Mouse (Mus musculus): ENCODE measurements around the gene Arhgap15. TPM values are rescaled to one million over a fixed set of nuclear protein-coding genes. Genes with fewer than 3 reads are reported as not detected.

Gene Arhgap15
- total and polyA plus RNA-seq, 3 experiments: 0.89 to 56.4 (median 39.8) TPM

DNA sequence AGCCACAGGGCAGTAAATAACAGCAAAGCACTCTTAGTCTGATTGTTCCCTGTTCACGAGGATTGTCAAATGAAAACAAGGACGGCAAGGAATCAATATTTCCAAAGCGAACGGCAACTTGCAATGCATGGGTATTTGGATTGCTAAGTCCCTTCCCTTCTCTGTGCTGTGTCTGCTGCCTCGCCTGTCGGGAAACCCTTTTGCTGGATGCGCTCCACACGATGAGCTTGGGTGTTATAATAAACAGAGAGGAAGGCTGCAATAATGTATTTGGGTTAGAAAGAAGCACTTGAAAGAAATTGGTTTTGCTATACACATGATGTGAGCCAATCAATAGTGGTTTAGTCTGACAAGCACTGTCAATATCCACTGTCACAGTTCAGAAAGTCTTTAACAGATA, 357.7 kb downstream of the Arhgap15 start:
- no peaks in the 10 kb centered on the region for H3K4me1 ChIP-seq (ENCODE audit: insufficient read depth, low read depth, low read length)
- H3K27me3 ChIP-seq (ENCODE audit: insufficient read depth, low read length): no peaks in the 10 kb centered on the region
- DNase-seq (ENCODE audit: low spot score) (no peak), ATAC-seq (ENCODE audit: extremely low read depth, insufficient number of reproducible peaks, low FRiP score, poor library complexity, severe bottlenecking) (no peak)
- no peaks in the 10 kb centered on the region for H3K9me3 ChIP-seq (replicated peaks)
- no peak overlapping the region for H3K4me3 ChIP-seq (ENCODE audit: low read depth, low read length)
- TF ChIP-seq GATA2 (IDR thresholded peaks at IDR 0.05; ENCODE audit: borderline replicate concordance, low read depth, low read length) (no peak), GATA1 (IDR thresholded peaks at IDR 0.05; ENCODE audit: borderline replicate concordance, low read length) (no peak), POLR2AphosphoS5 (IDR thresholded peaks at IDR 0.05; ENCODE audit: insufficient replicate concordance, low read depth, low read length) (no peak), TAL1 (conservative IDR thresholded peaks at IDR 0.05; ENCODE audit: low read depth, low read length) (no peak), CTCF (IDR thresholded peaks at IDR 0.05; ENCODE audit: low read depth, low read length) (no peak)
- H3K36me3 ChIP-seq (replicated peaks): no peaks in the 10 kb centered on the region

DNA sequence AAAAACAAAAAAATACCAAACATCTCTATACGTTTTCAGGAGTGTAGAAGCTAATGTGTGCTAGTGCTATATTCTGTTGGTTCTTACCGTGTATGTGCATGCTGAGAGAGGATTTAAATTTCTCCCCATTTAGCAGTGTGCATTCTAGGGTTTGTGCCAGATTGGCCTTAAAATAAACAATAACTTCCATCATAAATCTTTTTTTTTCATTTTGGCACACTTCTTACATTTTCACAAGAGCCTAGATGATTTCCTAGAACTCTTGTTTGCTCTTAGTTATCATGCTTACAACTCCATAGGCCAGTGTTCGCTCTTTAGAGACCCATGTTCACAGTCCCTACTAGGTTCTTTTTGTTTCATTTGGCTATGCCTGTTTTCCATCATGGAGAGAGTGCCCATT, 362.7 kb downstream of the Arhgap15 start:
- Histone ChIP-seq H3K27me3 (ENCODE audit: insufficient read depth, low read length) (no peaks in the 10 kb centered on the region), H3K9me3 (replicated peaks) (no peaks in the 10 kb centered on the region), H3K4me3 (ENCODE audit: low read depth, low read length) (no peak overlapping the region), H3K36me3 (replicated peaks) (no peaks in the 10 kb centered on the region), H3K4me1 (ENCODE audit: insufficient read depth, low read depth, low read length) (no peaks in the 10 kb centered on the region)
- TF ChIP-seq TAL1 (conservative IDR thresholded peaks at IDR 0.05; ENCODE audit: low read depth, low read length) (no peak), GATA2 (IDR thresholded peaks at IDR 0.05; ENCODE audit: borderline replicate concordance, low read depth, low read length) (no peak), CTCF (IDR thresholded peaks at IDR 0.05; ENCODE audit: low read depth, low read length) (no peak), GATA1 (IDR thresholded peaks at IDR 0.05; ENCODE audit: borderline replicate concordance, low read length) (no peak), POLR2AphosphoS5 (IDR thresholded peaks at IDR 0.05; ENCODE audit: insufficient replicate concordance, low read depth, low read length) (no peak)
- DNase-seq (ENCODE audit: low spot score): no peak
- no peak for ATAC-seq (ENCODE audit: extremely low read depth, insufficient number of reproducible peaks, low FRiP score, poor library complexity, severe bottlenecking)

DNA sequence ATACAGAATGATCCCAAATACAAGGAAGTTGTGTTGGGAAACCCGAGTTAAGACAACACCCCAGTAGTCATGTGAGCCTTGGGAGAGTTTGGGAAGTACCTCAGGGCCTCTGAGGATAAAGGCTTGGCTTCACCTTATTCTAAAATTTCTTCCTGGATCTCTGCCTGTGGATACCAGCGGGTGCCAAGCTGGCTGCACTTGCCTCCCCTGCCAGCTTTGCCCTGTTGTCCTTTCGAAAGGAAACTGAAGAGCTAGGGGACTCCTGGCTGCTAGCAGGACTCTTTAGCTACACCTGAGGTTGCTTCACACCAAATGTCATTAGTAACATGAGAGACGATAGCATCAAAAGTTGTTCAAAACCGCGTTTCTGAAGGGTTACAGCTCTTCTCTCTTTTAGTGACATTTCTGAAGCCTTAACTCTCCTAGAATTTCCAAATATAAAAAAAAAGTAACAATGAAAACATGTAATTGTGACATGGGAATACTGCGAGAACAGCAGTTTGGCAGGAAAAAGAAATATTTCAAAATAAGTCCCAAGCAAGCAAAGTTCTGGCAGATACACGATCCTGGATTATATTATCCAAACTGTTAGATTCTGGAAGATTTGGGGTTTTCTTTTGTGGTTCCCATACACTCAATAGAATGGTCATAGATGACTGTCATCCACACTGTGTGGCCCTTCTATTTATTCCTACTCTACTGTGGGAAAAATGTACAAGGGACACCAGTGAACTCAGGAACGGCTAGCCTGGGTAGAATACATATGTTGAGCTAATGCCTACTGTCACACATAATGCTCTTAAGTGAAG, 364.6 kb downstream of the Arhgap15 start:
- H3K4me3 ChIP-seq (ENCODE audit: low read depth, low read length): no peak overlapping the region
- no peaks in the 10 kb centered on the region for H3K9me3 ChIP-seq (replicated peaks)
- no peaks in the 10 kb centered on the region for H3K4me1 ChIP-seq (ENCODE audit: insufficient read depth, low read depth, low read length)
- H3K36me3 ChIP-seq (replicated peaks): no peaks in the 10 kb centered on the region
- H3K27me3 ChIP-seq (ENCODE audit: insufficient read depth, low read length): no peaks in the 10 kb centered on the region
- no peak for ATAC-seq (ENCODE audit: extremely low read depth, insufficient number of reproducible peaks, low FRiP score, poor library complexity, severe bottlenecking)
- DNase-seq (ENCODE audit: low spot score): no peak
- TF ChIP-seq GATA1 (IDR thresholded peaks at IDR 0.05; ENCODE audit: borderline replicate concordance, low read length) (no peak), TAL1 (conservative IDR thresholded peaks at IDR 0.05; ENCODE audit: low read depth, low read length) (no peak), CTCF (IDR thresholded peaks at IDR 0.05; ENCODE audit: low read depth, low read length) (no peak), GATA2 (IDR thresholded peaks at IDR 0.05; ENCODE audit: borderline replicate concordance, low read depth, low read length) (no peak), POLR2AphosphoS5 (IDR thresholded peaks at IDR 0.05; ENCODE audit: insufficient replicate concordance, low read depth, low read length) (no peak)

DNA sequence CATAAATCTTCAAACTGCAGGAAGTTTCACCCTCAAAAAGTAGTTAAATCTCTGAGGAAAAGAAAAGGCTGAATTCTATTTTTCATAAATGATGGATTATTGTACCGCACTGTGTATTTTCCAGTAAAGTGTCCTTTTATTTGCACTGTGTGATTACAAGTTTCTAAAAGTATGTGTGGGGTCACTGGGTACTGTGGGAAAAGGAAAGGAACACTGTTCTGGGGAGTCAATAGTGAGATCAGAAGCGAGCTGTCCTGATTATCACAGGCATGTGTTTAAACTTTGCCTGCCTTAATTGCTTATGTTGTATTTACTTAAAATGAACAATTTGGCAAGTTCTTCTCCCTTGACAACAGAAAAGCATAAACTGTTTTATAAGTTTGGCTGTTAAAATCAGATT, 365.7 kb downstream of the Arhgap15 start:
- Histone ChIP-seq H3K4me1 (ENCODE audit: insufficient read depth, low read depth, low read length) (no peaks in the 10 kb centered on the region), H3K4me3 (ENCODE audit: low read depth, low read length) (no peak overlapping the region), H3K27me3 (ENCODE audit: insufficient read depth, low read length) (no peaks in the 10 kb centered on the region), H3K9me3 (replicated peaks) (no peaks in the 10 kb centered on the region), H3K36me3 (replicated peaks) (no peaks in the 10 kb centered on the region)
- no peak for ATAC-seq (ENCODE audit: extremely low read depth, insufficient number of reproducible peaks, low FRiP score, poor library complexity, severe bottlenecking)
- TF ChIP-seq CTCF (IDR thresholded peaks at IDR 0.05; ENCODE audit: low read depth, low read length): no peak
- TF ChIP-seq GATA1 (IDR thresholded peaks at IDR 0.05; ENCODE audit: borderline replicate concordance, low read length): no peak
- no peak for TF ChIP-seq POLR2AphosphoS5 (IDR thresholded peaks at IDR 0.05; ENCODE audit: insufficient replicate concordance, low read depth, low read length)
- TF ChIP-seq GATA2 (IDR thresholded peaks at IDR 0.05; ENCODE audit: borderline replicate concordance, low read depth, low read length): no peak
- no peak for TF ChIP-seq TAL1 (conservative IDR thresholded peaks at IDR 0.05; ENCODE audit: low read depth, low read length)
- no peak for DNase-seq (ENCODE audit: low spot score)

DNA sequence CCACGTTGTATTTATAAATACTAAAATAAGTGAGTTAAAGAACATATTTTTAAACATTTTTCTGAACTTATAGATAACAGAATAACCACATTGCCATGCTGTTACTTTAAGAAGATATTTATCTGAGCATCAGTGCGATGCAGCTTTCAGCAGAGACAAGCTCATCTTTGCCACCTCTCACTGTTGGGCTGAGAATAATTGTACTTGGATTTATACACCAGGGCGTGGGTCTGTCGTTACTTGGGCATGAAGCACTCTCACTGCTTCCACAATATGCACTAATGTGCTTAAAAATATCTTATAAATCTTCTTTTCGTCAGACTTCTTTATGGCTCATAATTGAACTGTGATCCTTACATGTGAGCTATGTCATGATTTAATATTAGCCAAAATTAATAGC, 372.5 kb downstream of the Arhgap15 start:
- TF ChIP-seq TAL1 (conservative IDR thresholded peaks at IDR 0.05; ENCODE audit: low read depth, low read length): no peak
- TF ChIP-seq CTCF (IDR thresholded peaks at IDR 0.05; ENCODE audit: low read depth, low read length): no peak
- TF ChIP-seq POLR2AphosphoS5 (IDR thresholded peaks at IDR 0.05; ENCODE audit: insufficient replicate concordance, low read depth, low read length): no peak
- no peak for TF ChIP-seq GATA1 (IDR thresholded peaks at IDR 0.05; ENCODE audit: borderline replicate concordance, low read length)
- TF ChIP-seq GATA2 (IDR thresholded peaks at IDR 0.05; ENCODE audit: borderline replicate concordance, low read depth, low read length): no peak
- ATAC-seq (ENCODE audit: extremely low read depth, insufficient number of reproducible peaks, low FRiP score, poor library complexity, severe bottlenecking) (no peak), DNase-seq (ENCODE audit: low spot score) (no peak)
- Histone ChIP-seq H3K4me3 (ENCODE audit: low read depth, low read length) (no peak overlapping the region), H3K9me3 (replicated peaks) (no peaks in the 10 kb centered on the region), H3K4me1 (ENCODE audit: insufficient read depth, low read depth, low read length) (no peaks in the 10 kb centered on the region), H3K27me3 (ENCODE audit: insufficient read depth, low read length) (no peaks in the 10 kb centered on the region), H3K36me3 (replicated peaks) (no peaks in the 10 kb centered on the region)

DNA sequence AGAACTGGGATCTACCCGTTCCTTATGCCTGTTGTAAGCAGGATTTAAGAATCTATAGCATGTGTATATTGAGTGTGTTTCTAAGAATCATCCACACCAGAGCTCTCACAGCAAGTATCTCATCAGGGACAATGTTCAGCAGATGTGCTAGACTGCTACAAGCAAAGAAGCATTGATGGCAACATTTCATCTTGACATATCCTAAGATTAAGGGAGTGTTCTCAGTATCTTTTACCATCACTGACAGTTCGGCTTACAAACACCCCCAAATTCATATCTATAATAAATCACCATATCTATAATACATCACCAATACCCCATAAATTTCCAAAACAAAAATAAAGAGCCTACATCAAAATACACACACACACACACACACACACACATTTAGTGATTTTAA, 374.6 kb downstream of the Arhgap15 start:
- no peaks in the 10 kb centered on the region for H3K36me3 ChIP-seq (replicated peaks)
- TF ChIP-seq POLR2AphosphoS5 (IDR thresholded peaks at IDR 0.05; ENCODE audit: insufficient replicate concordance, low read depth, low read length) (no peak), TAL1 (conservative IDR thresholded peaks at IDR 0.05; ENCODE audit: low read depth, low read length) (no peak), GATA1 (IDR thresholded peaks at IDR 0.05; ENCODE audit: borderline replicate concordance, low read length) (no peak), CTCF (IDR thresholded peaks at IDR 0.05; ENCODE audit: low read depth, low read length) (no peak), GATA2 (IDR thresholded peaks at IDR 0.05; ENCODE audit: borderline replicate concordance, low read depth, low read length) (no peak)
- ATAC-seq (ENCODE audit: extremely low read depth, insufficient number of reproducible peaks, low FRiP score, poor library complexity, severe bottlenecking) (no peak), DNase-seq (ENCODE audit: low spot score) (no peak)
- no peaks in the 10 kb centered on the region for H3K27me3 ChIP-seq (ENCODE audit: insufficient read depth, low read length)
- H3K9me3 ChIP-seq (replicated peaks): no peaks in the 10 kb centered on the region
- H3K4me3 ChIP-seq (ENCODE audit: low read depth, low read length): no peak overlapping the region
- no peaks in the 10 kb centered on the region for H3K4me1 ChIP-seq (ENCODE audit: insufficient read depth, low read depth, low read length)

All from G1E (cell line).